Mouse (Mus musculus): ENCODE data around the gene Wdfy3. TPM values are rescaled to one million over a fixed set of nuclear protein-coding genes. Genes with fewer than 3 reads are reported as not detected.
A peak's percentile ranks its signal among the peaks of the same experiment; 100 is the strongest.

Gene Wdfy3
- polyA plus RNA-seq, 1 experiment from 2014 or later: 15.3 TPM

DNA sequence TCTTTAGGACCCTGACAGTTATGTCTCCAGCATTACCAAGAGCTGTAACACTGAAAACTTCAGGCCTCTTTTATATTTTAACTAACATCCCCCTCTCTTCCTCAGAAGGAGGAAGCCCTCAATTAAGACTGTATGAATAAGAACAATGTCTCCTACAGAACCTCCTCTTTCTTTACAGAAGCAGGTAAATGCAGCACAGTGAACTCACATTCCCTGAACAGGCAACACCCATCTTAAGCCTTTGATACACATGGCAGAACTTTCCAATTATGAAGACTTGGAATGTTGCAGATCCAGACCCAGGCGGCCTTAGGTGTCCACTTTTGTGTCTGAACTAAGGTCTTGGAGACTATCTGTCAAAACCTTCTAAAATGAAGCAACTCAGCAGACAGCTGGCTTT is 167.0 kb downstream of the Wdfy3 start:
- no peak overlapping the region for H3K4me2 ChIP-seq (ENCODE audit: low read length)
- H3K9ac ChIP-seq (ENCODE audit: low read length): no peak overlapping the region
- H3K9me3 ChIP-seq (replicated peaks; ENCODE audit: control insufficient read depth, low read length): no peaks in the 10 kb centered on the region
- H3K27ac ChIP-seq (ENCODE audit: low read depth, low read length): no peak overlapping the region
- H3K4me3 ChIP-seq (ENCODE audit: low read depth, low read length): no peak overlapping the region
- ATAC-seq: no peak
- no peaks in the 10 kb centered on the region for H3K27me3 ChIP-seq (replicated peaks; ENCODE audit: control insufficient read depth, insufficient read depth, low read length)
- 94% methylated on average over 1 of the region's 1 CpGs for WGBS
- H3K4me1 ChIP-seq (ENCODE audit: control insufficient read depth, insufficient read depth, low read length): no peaks in the 10 kb centered on the region
- DNase-seq (ENCODE audit: low spot score): no peak
- peaks cover 90% of the 10 kb centered on the region for H3K36me3 ChIP-seq (ENCODE audit: control insufficient read depth, insufficient read depth, low read length)

DNA sequence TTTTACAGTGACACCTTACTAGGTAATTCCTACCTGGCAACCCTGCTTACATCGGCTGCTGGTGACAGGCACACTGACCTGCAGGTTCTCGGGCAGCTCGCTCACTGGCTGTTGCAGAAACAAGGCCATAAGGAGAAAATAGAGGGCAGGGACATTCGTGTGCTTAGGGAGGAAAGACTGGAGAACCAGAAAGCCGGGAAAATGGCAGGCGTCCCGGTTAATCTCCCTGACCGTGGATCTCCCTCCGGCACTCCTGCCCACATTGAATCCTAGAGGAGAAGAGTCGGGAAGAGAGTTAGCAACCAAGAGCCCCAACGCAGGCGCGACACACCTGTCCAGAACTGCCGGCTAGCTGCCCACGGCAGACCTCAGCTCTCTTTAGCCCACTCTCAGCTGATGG is 169.7 kb downstream of the Wdfy3 start:
- ATAC-seq: no peak
- Histone ChIP-seq H3K4me2 (ENCODE audit: low read length) (no peak overlapping the region), H3K9me3 (replicated peaks; ENCODE audit: control insufficient read depth, low read length) (no peaks in the 10 kb centered on the region), H3K27ac (ENCODE audit: low read depth, low read length) (no peak overlapping the region), H3K27me3 (replicated peaks; ENCODE audit: control insufficient read depth, insufficient read depth, low read length) (no peaks in the 10 kb centered on the region), H3K36me3 (ENCODE audit: control insufficient read depth, insufficient read depth, low read length) (peaks cover 90% of the 10 kb centered on the region), H3K9ac (ENCODE audit: low read length) (no peak overlapping the region), H3K4me3 (ENCODE audit: low read depth, low read length) (no peak overlapping the region), H3K4me1 (ENCODE audit: control insufficient read depth, insufficient read depth, low read length) (no peaks in the 10 kb centered on the region)
- WGBS: 94% methylated on average over 15 of the region's 15 CpGs
- DNase-seq (ENCODE audit: low spot score): no peak

DNA sequence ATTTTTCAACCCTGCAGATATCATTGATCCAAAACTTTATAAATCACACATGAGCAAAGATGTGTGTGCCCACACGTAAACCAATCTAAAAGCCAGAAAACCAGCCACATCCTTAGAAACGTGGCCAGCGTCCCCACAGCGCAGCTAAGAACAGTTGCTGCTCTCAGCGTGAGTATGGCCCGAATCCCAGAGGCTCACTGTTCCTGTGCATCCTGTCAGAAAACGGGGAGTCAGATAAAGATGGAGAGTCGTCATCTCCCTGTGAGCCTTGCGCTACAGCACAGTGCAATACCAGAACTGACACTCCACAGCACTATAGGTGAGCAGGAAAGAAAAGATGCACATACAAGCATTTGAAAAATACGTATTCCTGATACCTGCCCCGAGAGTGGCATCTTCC is 172.9 kb downstream of the Wdfy3 start:
- Histone ChIP-seq H3K36me3 (ENCODE audit: control insufficient read depth, insufficient read depth, low read length) (peaks cover 92% of the 10 kb centered on the region), H3K27me3 (replicated peaks; ENCODE audit: control insufficient read depth, insufficient read depth, low read length) (no peaks in the 10 kb centered on the region), H3K27ac (ENCODE audit: low read depth, low read length) (no peak overlapping the region), H3K9me3 (replicated peaks; ENCODE audit: control insufficient read depth, low read length) (no peaks in the 10 kb centered on the region), H3K9ac (ENCODE audit: low read length) (no peak overlapping the region), H3K4me3 (ENCODE audit: low read depth, low read length) (no peak overlapping the region), H3K4me2 (ENCODE audit: low read length) (no peak overlapping the region), H3K4me1 (ENCODE audit: control insufficient read depth, insufficient read depth, low read length) (no peaks in the 10 kb centered on the region)
- WGBS: 95% methylated on average over 11 of the region's 11 CpGs
- DNase-seq (ENCODE audit: low spot score): no peak
- no peak for ATAC-seq

- no peak overlapping the region for H3K9ac ChIP-seq (ENCODE audit: low read length)
- no peak overlapping the region for H3K4me2 ChIP-seq (ENCODE audit: low read length)
- peaks cover 90% of the 10 kb centered on the region for H3K36me3 ChIP-seq (ENCODE audit: control insufficient read depth, insufficient read depth, low read length)
- no peaks in the 10 kb centered on the region for H3K4me1 ChIP-seq (ENCODE audit: control insufficient read depth, insufficient read depth, low read length)
- no peak overlapping the region for H3K27ac ChIP-seq (ENCODE audit: low read depth, low read length)
- no peaks in the 10 kb centered on the region for H3K9me3 ChIP-seq (replicated peaks; ENCODE audit: control insufficient read depth, low read length)
- DNase-seq (ENCODE audit: low spot score): no peak
- no peaks in the 10 kb centered on the region for H3K27me3 ChIP-seq (replicated peaks; ENCODE audit: control insufficient read depth, insufficient read depth, low read length)
- no peak for ATAC-seq
- H3K4me3 ChIP-seq (ENCODE audit: low read depth, low read length): no peak overlapping the region
- WGBS: 92% methylated on average over 18 of the region's 18 CpGs
These were observed 173.7 kb downstream of the Wdfy3 start for GRCm38 (mm10) chr5:101895717-101896645.

GRCm38 (mm10) chr5:101895119-101895518 is 174.6 kb downstream of the Wdfy3 start:
- Histone ChIP-seq H3K36me3 (ENCODE audit: control insufficient read depth, insufficient read depth, low read length) (peaks cover 91% of the 10 kb centered on the region), H3K4me3 (ENCODE audit: low read depth, low read length) (no peak overlapping the region), H3K27me3 (replicated peaks; ENCODE audit: control insufficient read depth, insufficient read depth, low read length) (no peaks in the 10 kb centered on the region), H3K4me1 (ENCODE audit: control insufficient read depth, insufficient read depth, low read length) (no peaks in the 10 kb centered on the region), H3K4me2 (ENCODE audit: low read length) (no peak overlapping the region), H3K9ac (ENCODE audit: low read length) (no peak overlapping the region), H3K9me3 (replicated peaks; ENCODE audit: control insufficient read depth, low read length) (no peaks in the 10 kb centered on the region), H3K27ac (ENCODE audit: low read depth, low read length) (no peak overlapping the region)
- 85% methylated on average over 11 of the region's 11 CpGs for WGBS
- DNase-seq (ENCODE audit: low spot score) (no peak), ATAC-seq (no peak)

- H3K9ac ChIP-seq (ENCODE audit: low read length): no peak overlapping the region
- H3K27me3 ChIP-seq (replicated peaks; ENCODE audit: control insufficient read depth, insufficient read depth, low read length): no peaks in the 10 kb centered on the region
- 78% methylated on average over 13 of the region's 13 CpGs for WGBS
- H3K36me3 ChIP-seq (ENCODE audit: control insufficient read depth, insufficient read depth, low read length): peaks cover 90% of the 10 kb centered on the region
- H3K27ac ChIP-seq (ENCODE audit: low read depth, low read length): no peak overlapping the region
- DNase-seq (ENCODE audit: low spot score): peak; percentile 68
- H3K4me2 ChIP-seq (ENCODE audit: low read length): no peak overlapping the region
- ATAC-seq: peak; percentile 52; the same call in 1 of the 2 replicates
- no peaks in the 10 kb centered on the region for H3K4me1 ChIP-seq (ENCODE audit: control insufficient read depth, insufficient read depth, low read length)
- H3K9me3 ChIP-seq (replicated peaks; ENCODE audit: control insufficient read depth, low read length): no peaks in the 10 kb centered on the region
- no peak overlapping the region for H3K4me3 ChIP-seq (ENCODE audit: low read depth, low read length)
These were observed 175.8 kb downstream of the Wdfy3 start for GRCm38 (mm10) chr5:101893820-101894515.

- no peak for ATAC-seq
These were observed 177.9 kb downstream of the Wdfy3 start for GRCm38 (mm10) chr5:101891694-101892416.

DNA sequence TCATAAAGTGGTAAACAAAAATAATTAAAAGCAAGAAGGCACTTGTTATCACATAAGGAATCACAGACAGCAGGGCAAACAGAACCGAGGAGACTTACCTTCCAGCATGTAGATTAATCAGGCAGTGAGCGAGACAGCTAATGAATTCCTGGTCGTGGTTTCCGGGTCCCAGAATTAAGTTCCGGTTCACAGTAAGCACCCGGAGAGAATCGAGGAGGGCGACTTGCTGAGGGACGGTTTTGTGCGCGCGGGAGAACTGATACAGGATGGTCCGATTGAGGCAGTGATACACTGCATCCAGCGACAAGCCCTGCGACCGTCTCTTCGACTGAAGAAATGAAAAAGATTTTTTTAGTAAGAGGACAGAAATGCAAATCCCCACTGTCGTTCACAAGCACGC is 181.7 kb downstream of the Wdfy3 start:
- Histone ChIP-seq H3K4me2 (ENCODE audit: low read length) (no peak overlapping the region), H3K36me3 (ENCODE audit: control insufficient read depth, insufficient read depth, low read length) (peaks cover 92% of the 10 kb centered on the region), H3K27ac (ENCODE audit: low read depth, low read length) (no peak overlapping the region), H3K4me3 (ENCODE audit: low read depth, low read length) (no peak overlapping the region), H3K9ac (ENCODE audit: low read length) (no peak overlapping the region), H3K4me1 (ENCODE audit: control insufficient read depth, insufficient read depth, low read length) (no peaks in the 10 kb centered on the region), H3K27me3 (replicated peaks; ENCODE audit: control insufficient read depth, insufficient read depth, low read length) (no peaks in the 10 kb centered on the region), H3K9me3 (replicated peaks; ENCODE audit: control insufficient read depth, low read length) (no peaks in the 10 kb centered on the region)
- no peak for ATAC-seq
- no peak for DNase-seq (ENCODE audit: low spot score)
- 93% methylated on average over 19 of the region's 19 CpGs for WGBS

More at GRCm38 (mm10) chr5:101891694-101892416, 177.9 kb downstream of the Wdfy3 start:
- no peak overlapping the region for H3K4me3 ChIP-seq (ENCODE audit: low read depth, low read length)
- WGBS: 94% methylated on average over 6 of the region's 6 CpGs
- H3K9me3 ChIP-seq (replicated peaks; ENCODE audit: control insufficient read depth, low read length): no peaks in the 10 kb centered on the region
- H3K27me3 ChIP-seq (replicated peaks; ENCODE audit: control insufficient read depth, insufficient read depth, low read length): no peaks in the 10 kb centered on the region
- no peak overlapping the region for H3K27ac ChIP-seq (ENCODE audit: low read depth, low read length)
- peaks cover 95% of the 10 kb centered on the region for H3K36me3 ChIP-seq (ENCODE audit: control insufficient read depth, insufficient read depth, low read length)
- DNase-seq (ENCODE audit: low spot score): no peak
- no peak overlapping the region for H3K4me2 ChIP-seq (ENCODE audit: low read length)
- no peaks in the 10 kb centered on the region for H3K4me1 ChIP-seq (ENCODE audit: control insufficient read depth, insufficient read depth, low read length)
- H3K9ac ChIP-seq (ENCODE audit: low read length): no peak overlapping the region
